8 mouse cellular contexts compared by ENCODE assay signal in the genomic region with DNA sequence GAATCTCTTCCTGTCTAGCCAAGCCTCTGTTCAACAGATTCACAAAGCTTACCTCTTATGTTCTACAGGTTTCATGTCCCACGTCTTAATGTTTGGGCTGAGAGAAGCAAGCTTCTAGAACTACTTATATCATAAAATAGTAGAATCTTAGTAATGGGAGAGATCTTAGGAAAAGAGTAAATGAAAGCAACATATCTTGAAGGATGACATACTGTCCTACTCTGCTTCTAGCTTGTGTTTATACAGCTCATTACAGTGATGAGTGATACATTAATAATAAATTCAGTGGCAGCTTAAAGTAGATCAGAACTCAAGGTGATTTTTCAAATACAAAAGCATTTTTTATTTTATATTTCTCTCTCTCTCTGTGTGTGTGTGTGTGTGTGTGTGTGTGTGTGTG. TPM values are rescaled to one million over a fixed set of nuclear protein-coding genes. Genes with fewer than 3 reads are reported as not detected.
DNase-seq lines count a peak whose midpoint lies in the region; ATAC-seq and TF ChIP-seq lines count a peak whose summit lies in the region.

TSS of gene Lgals8 (minus strand) at position 101 of the 400 bp plus-strand sequence.

- H3K4me3 ChIP-seq in lung, embryonic 16.5 days (ENCODE audit: low read length): no peak within 1 kb of the TSS
- H3K4me3 ChIP-seq in embryonic facial prominence, embryonic 12.5 days: no peak within 1 kb of the TSS
- no peak within 1 kb of the TSS for H3K4me3 ChIP-seq in heart, postnatal 0 days (ENCODE audit: low read depth, low read length)

- intact Hi-C loops in left cerebral cortex, postnatal 4 days (cut with DNase I): no loop called here

- 0 out of 2 replicates have a peak, but pooled peaks cover 3% of the 10 kb centered on the region for H3K4me1 ChIP-seq in lung, embryonic 16.5 days (replicated peaks; ENCODE audit: control insufficient read depth, insufficient read depth, low read length)
- no peaks in the 10 kb centered on the region for H3K4me1 ChIP-seq in embryonic facial prominence, embryonic 12.5 days
- H3K4me1 ChIP-seq in heart, postnatal 0 days (ENCODE audit: control insufficient read depth, insufficient read depth): peaks cover 8% of the 10 kb centered on the region; the same call in 1 of the 2 replicates

- no peak for DNase-seq in lung, adult 18-20 months
- DNase-seq in heart, postnatal 0 days (ENCODE audit: low spot score): no peak
- DNase-seq in left cerebral cortex, postnatal 4 days: no peak
- DNase-seq in cerebellum, adult 11-12 months: no peak

- H3K27me3 ChIP-seq in lung, embryonic 16.5 days (ENCODE audit: control insufficient read depth, insufficient read depth, low read depth, low read length): no peaks in the 10 kb centered on the region
- H3K27me3 ChIP-seq in embryonic facial prominence, embryonic 12.5 days: no peaks in the 10 kb centered on the region
- H3K27me3 ChIP-seq in heart, postnatal 0 days (ENCODE audit: control insufficient read depth, insufficient read depth, low read length): no peaks in the 10 kb centered on the region

- no peak for TF ChIP-seq CTCF in heart, postnatal 0 days (IDR thresholded peaks at IDR 0.05; ENCODE audit: low read depth)

- TF ChIP-seq EP300 in heart, postnatal 0 days (IDR thresholded peaks at IDR 0.05; ENCODE audit: low read depth): no peak

- H3K9me3 ChIP-seq in lung, embryonic 16.5 days (ENCODE audit: control insufficient read depth, low read length): no peaks in the 10 kb centered on the region
- H3K9me3 ChIP-seq in embryonic facial prominence, embryonic 12.5 days: no peaks in the 10 kb centered on the region
- H3K9me3 ChIP-seq in heart, postnatal 0 days (replicated peaks; ENCODE audit: control insufficient read depth, low read length): no peaks in the 10 kb centered on the region

- H3K9ac ChIP-seq in lung, embryonic 16.5 days (ENCODE audit: low read length): no peak within 1 kb of the TSS
- H3K9ac ChIP-seq in embryonic facial prominence, embryonic 12.5 days: no peak within 1 kb of the TSS
- H3K9ac ChIP-seq in heart, postnatal 0 days (replicated peaks; ENCODE audit: low read depth, low read length): no peak within 1 kb of the TSS

- H3K27ac ChIP-seq in lung, embryonic 16.5 days (ENCODE audit: low read length): no peak within 1 kb of the TSS
- H3K27ac ChIP-seq in embryonic facial prominence, embryonic 12.5 days: no peak within 1 kb of the TSS
- no peak within 1 kb of the TSS for H3K27ac ChIP-seq in heart, postnatal 0 days (ENCODE audit: low read depth)

- 60% methylated on average over 1 of the region's 1 CpGs for WGBS in lung, embryonic 16.5 days
- WGBS in embryonic facial prominence, embryonic 12.5 days: 90% methylated on average over 1 of the region's 1 CpGs
- 89% methylated on average over 1 of the region's 1 CpGs for WGBS in heart, postnatal 0 days

- ATAC-seq in lung, embryonic 16.5 days (ENCODE audit: low read depth): no peak
- no peak for ATAC-seq in embryonic facial prominence, embryonic 12.5 days (ENCODE audit: insufficient number of reproducible peaks, insufficient read depth, low FRiP score, low TSS enrichment)
- ATAC-seq in heart, postnatal 0 days (ENCODE audit: insufficient read depth, low read depth): no peak
- ATAC-seq in neutrophil, adult 5-6 weeks (ENCODE audit: extremely low read depth, insufficient number of reproducible peaks, low FRiP score, poor library complexity, severe bottlenecking): no peak
- no peak for ATAC-seq in cerebellum, adult (ENCODE audit: insufficient number of reproducible peaks, low FRiP score, low TSS enrichment)

- H3K4me2 ChIP-seq in lung, embryonic 16.5 days (ENCODE audit: low read depth, low read length): no peak within 1 kb of the TSS
- no peak within 1 kb of the TSS for H3K4me2 ChIP-seq in embryonic facial prominence, embryonic 12.5 days (replicated peaks)
- no peak within 1 kb of the TSS for H3K4me2 ChIP-seq in heart, postnatal 0 days (ENCODE audit: low read depth, low read length)

- no peaks in the 10 kb centered on the region for H3K36me3 ChIP-seq in lung, embryonic 16.5 days (ENCODE audit: control insufficient read depth, insufficient read depth, low read length)
- no peaks in the 10 kb centered on the region for H3K36me3 ChIP-seq in embryonic facial prominence, embryonic 12.5 days
- H3K36me3 ChIP-seq in heart, postnatal 0 days (replicated peaks; ENCODE audit: control insufficient read depth, insufficient read depth, low read length): no peaks in the 10 kb centered on the region

RNA-seq across cellular contexts. Expression of gene Lgals8, which starts in this region (rescaled TPM):
- polyA plus RNA-seq in lung, embryonic 16.5 days (2015; fragmentation: Nextera tagmentation; extraction: Ambion mirVana): 31.5 and 34.5 TPM in 2 replicates
- polyA plus RNA-seq in embryonic facial prominence, embryonic 12.5 days (2016; fragmentation: Nextera tagmentation; extraction: Ambion mirVana): 18.0 and 20.5 TPM in 2 replicates
- 14.1 and 21.8 TPM in 2 replicates for total RNA-seq in heart, postnatal 0 days (2014; rRNA removed; ENCODE audit: low replicate concordance)
- polyA plus RNA-seq in heart, postnatal 0 days (2015; fragmentation: Nextera tagmentation; extraction: Ambion mirVana): 17.5 and 18.0 TPM in 2 replicates
- total RNA-seq in left cerebral cortex, postnatal 4 days (2021): 10 to 100 TPM; 27.8 to 30.4 TPM
- 130 and 160 TPM in 2 replicates for total RNA-seq in neutrophil, adult 5-6 weeks (2017)
